Mouse (Mus musculus) heart, embryonic 15.5 days (tissue): ENCODE results near the gene Tmem101. TPM values are rescaled to one million over a fixed set of nuclear protein-coding genes. Genes with fewer than 3 reads are reported as not detected.

Experiments used
- ATAC-seq: fragments of 200-750 bp; cut with Nextera tagmentation; replicated peaks from 2 replicates; pipeline ENCODE4 v1.8.0; 2017; ENCODE audit warnings: low read depth, moderate TSS enrichment; ENCODE audit not compliant: insufficient number of reproducible peaks, insufficient read depth, low FRiP score
- H3K27ac ChIP-seq: fragments of 300-500 bp; sonication (generic); 2 replicates; pipeline ENCODE4 v1.5.1; 2015; ENCODE audit warnings: mild to moderate bottlenecking, inconsistent platforms
- H3K27me3 ChIP-seq: fragments of 300-500 bp; sonication (generic); 2 replicates; pipeline ENCODE4 v1.6.1; 2015; ENCODE audit warnings: inconsistent platforms
- H3K36me3 ChIP-seq: fragments of 300-500 bp; sonication (generic); 2 replicates; pipeline ENCODE4 v1.6.1; 2015; ENCODE audit warnings: mild to moderate bottlenecking, inconsistent platforms
- H3K4me1 ChIP-seq: fragments of 300-500 bp; sonication (generic); replicated peaks from 2 replicates; pipeline ENCODE4 v1.6.1; 2015; ENCODE audit warnings: inconsistent platforms
- H3K4me2 ChIP-seq: fragments of 300-500 bp; sonication (generic); 2 replicates; pipeline ENCODE4 v1.6.1; 2015; ENCODE audit warnings: inconsistent platforms, mild to moderate bottlenecking, moderate library complexity
- H3K4me3 ChIP-seq: fragments of 300-500 bp; sonication (generic); 2 replicates; pipeline ENCODE4 v1.5.1; 2015; ENCODE audit warnings: mild to moderate bottlenecking, inconsistent platforms
- H3K9ac ChIP-seq: fragments of 300-500 bp; sonication (generic); 2 replicates; pipeline ENCODE4 v1.6.1; 2015; ENCODE audit warnings: mild to moderate bottlenecking, inconsistent platforms
- H3K9me3 ChIP-seq: fragments of 300-500 bp; sonication (generic); replicated peaks from 2 replicates; pipeline ENCODE4 v1.6.1; 2016; ENCODE audit warnings: inconsistent platforms
- WGBS: fragments of 180-500 bp; shearing (Covaris S2); methylation state at CpG from one replicate; pipeline ENCODE4 v1.1.7; 2015; ENCODE audit warnings: mixed read lengths; 5-methylcytosine and 5-hydroxymethylcytosine counted together
- polyA plus RNA-seq: library from polyadenylated mRNA; unstranded; fragments of >200 nt; fragmentation: Nextera tagmentation; extraction: Ambion mirVana; gene quantifications from 2 replicates; pipeline ENCODE4 v1.2.1, GENCODE M21; 2015

Tmem101 gene
- polyA plus RNA-seq = 30.6 and 35.9 TPM in 2 replicates

- Histone ChIP-seq H3K27me3 (no peaks in the 10 kb centered on the region), H3K9ac (peak within 1 kb of the TSS; percentile 80), H3K4me1 (peaks cover 8% of the 10 kb centered on the region), H3K27ac (peak within 1 kb of the TSS; percentile 50; the same call in 1 of the 2 replicates), H3K9me3 (no peaks in the 10 kb centered on the region), H3K4me3 (peak within 1 kb of the TSS; percentile 76), H3K4me2 (peak within 1 kb of the TSS; percentile 83), H3K36me3 (peaks cover 25% of the 10 kb centered on the region; the same call in 1 of the 2 replicates)
- ATAC-seq = peak; percentile 81
- under 1% methylated on average over 37 of the region's 37 CpGs for WGBS
Observed at GRCm38 (mm10) chr11:102156039-102156785, at the start of gene Tmem101. Tmem101 (minus strand) TSS chr11:102156404.

GRCm38 (mm10) chr11:102201408-102201821 is 45.2 kb upstream of the Tmem101 start:
- no peaks in the 10 kb centered on the region for H3K9me3 ChIP-seq
- H3K4me2 ChIP-seq = no peak overlapping the region
- peaks cover 89% of the 10 kb centered on the region for H3K36me3 ChIP-seq
- H3K9ac ChIP-seq = no peak overlapping the region
- no peak overlapping the region for H3K4me3 ChIP-seq
- H3K27me3 ChIP-seq = no peaks in the 10 kb centered on the region
- peaks cover 23% of the 10 kb centered on the region for H3K4me1 ChIP-seq
- ATAC-seq = no peak
- WGBS = 80% methylated on average over 12 of the region's 12 CpGs
- no peak overlapping the region for H3K27ac ChIP-seq

DNA sequence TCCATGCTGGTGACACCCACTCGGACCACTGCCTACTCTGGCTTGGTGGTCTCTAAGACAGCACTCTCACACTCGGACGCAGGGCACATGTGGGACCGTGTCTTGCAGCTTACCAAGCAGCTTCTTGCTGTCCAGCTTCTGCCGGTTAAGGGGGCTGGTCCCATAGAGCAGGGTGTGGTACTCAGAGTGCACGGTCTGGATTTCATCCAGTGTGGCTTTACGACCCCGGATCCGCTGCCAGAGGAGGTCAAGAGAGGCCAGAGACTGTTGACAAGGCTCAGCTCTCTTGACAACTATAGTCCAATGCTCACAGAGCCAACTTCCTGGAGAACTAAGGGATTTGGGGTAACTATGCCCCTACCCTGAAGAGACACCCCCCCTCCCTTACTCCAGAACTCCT is 43.7 kb upstream of the Tmem101 start:
- ATAC-seq = no peak
- WGBS = 47% methylated on average over 9 of the region's 9 CpGs
- Histone ChIP-seq H3K27me3 (no peaks in the 10 kb centered on the region), H3K9ac (no peak overlapping the region), H3K4me3 (no peak overlapping the region), H3K4me2 (no peak overlapping the region), H3K27ac (no peak overlapping the region), H3K9me3 (no peaks in the 10 kb centered on the region), H3K36me3 (peaks cover 94% of the 10 kb centered on the region), H3K4me1 (peaks cover 15% of the 10 kb centered on the region)

DNA sequence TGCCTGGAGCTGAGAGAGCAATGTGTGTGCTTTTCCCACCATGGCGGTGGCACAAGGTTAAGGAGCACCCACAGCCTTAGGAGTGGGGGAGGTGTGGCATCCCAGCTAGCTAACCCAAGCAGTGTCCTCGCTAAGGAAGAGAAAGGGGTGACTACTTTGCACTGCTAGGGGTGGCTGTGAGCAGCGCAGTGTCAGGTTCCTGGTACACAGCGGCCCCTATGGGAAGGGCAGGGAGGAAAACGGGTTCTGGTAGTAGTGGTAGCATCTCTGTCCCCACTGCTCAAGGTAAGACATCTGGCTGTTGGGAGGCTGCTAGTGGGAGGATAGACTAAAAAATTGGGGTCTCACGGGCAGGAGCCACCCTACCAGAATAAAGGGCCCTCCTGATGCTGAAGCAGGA is 42.0 kb upstream of the Tmem101 start:
- no peak for ATAC-seq
- 0 out of 2 replicates have a peak, but pooled peaks cover 2% of the 10 kb centered on the region for H3K4me1 ChIP-seq
- peaks cover 96% of the 10 kb centered on the region for H3K36me3 ChIP-seq
- H3K9me3 ChIP-seq = no peaks in the 10 kb centered on the region
- WGBS = 63% methylated on average over 6 of the region's 6 CpGs
- H3K9ac ChIP-seq = no peak overlapping the region
- H3K27me3 ChIP-seq = no peaks in the 10 kb centered on the region
- no peak overlapping the region for H3K4me2 ChIP-seq
- no peak overlapping the region for H3K27ac ChIP-seq
- no peak overlapping the region for H3K4me3 ChIP-seq

DNA sequence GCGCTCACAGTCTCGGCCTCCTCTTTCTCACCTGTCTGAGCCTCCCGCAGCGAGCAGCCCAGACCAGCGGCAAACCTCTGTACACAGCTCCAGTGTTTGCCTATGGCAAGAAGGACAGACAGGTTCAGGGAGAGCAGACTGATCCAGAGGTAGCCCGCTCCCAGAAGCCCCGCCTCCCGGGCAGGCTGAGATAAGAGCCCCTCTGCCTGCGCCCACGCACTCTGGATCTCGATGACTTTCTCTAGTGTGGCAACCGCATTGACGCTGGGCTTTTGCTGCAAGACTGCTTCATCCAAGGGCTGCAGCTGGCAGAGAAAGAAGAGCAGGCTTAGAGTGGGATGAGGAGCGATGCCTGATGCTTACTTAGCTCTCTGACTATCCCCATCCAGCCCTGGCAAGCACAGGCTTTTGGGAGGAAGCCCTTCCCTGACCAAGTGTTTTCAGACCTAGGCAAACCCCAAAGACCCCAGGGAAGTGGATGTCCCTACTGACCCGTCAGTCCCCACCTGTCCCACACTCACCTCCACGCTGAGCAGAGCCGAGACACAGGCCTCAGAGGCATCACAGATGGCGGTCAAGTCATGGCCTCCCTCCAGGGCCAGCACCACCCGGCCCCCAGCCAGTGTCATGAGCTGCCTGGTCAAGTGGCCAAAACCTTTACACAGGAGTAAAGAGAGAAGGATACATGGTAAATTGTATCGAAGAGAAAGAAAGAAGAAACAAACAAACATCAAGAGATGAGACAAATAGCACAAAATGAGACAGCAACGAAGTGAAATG is 40.0 kb upstream of the Tmem101 start:
- Histone ChIP-seq H3K4me3 (no peak overlapping the region), H3K9ac (no peak overlapping the region), H3K27me3 (no peaks in the 10 kb centered on the region), H3K4me1 (peaks cover 4% of the 10 kb centered on the region), H3K4me2 (no peak overlapping the region), H3K9me3 (no peaks in the 10 kb centered on the region), H3K36me3 (peaks cover 78% of the 10 kb centered on the region), H3K27ac (no peak overlapping the region)
- no peak for ATAC-seq
- WGBS = 63% methylated on average over 21 of the region's 21 CpGs

GRCm38 (mm10) chr11:102193657-102194440 is 37.6 kb upstream of the Tmem101 start:
- no peak overlapping the region for H3K4me2 ChIP-seq
- no peak overlapping the region for H3K27ac ChIP-seq
- no peak overlapping the region for H3K4me3 ChIP-seq
- peaks cover 23% of the 10 kb centered on the region for H3K4me1 ChIP-seq
- 80% methylated on average over 9 of the region's 9 CpGs for WGBS
- H3K36me3 ChIP-seq = peaks cover 56% of the 10 kb centered on the region
- H3K9me3 ChIP-seq = no peaks in the 10 kb centered on the region
- no peaks in the 10 kb centered on the region for H3K27me3 ChIP-seq
- ATAC-seq = no peak
- H3K9ac ChIP-seq = no peak overlapping the region

DNA sequence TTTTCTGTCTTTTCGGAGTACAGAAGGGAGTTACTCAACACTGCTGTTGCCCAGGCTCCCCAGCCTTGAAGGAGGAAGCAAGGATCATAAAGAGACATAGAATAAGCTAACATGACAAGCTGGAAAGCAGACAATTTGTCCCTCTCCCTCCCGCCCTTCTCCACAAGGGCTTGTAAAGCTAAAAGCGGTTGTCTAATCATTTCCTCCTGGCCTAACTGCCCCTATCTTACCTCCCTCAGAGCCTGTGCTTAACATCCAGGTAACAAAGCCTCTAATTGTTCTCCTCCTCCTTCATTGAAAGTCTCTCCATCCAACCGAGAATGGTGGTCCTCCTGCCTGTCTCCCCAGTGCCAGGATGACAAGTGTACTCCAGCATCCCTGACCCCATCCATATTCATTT is 34.6 kb upstream of the Tmem101 start:
- peaks cover 20% of the 10 kb centered on the region for H3K4me1 ChIP-seq
- peaks cover 26% of the 10 kb centered on the region for H3K36me3 ChIP-seq
- no peaks in the 10 kb centered on the region for H3K9me3 ChIP-seq
- peak overlapping the region; percentile 75; the same call in 1 of the 2 replicates for H3K4me3 ChIP-seq
- WGBS = 47% methylated on average over 4 of the region's 4 CpGs
- H3K9ac ChIP-seq = no peak overlapping the region
- H3K27me3 ChIP-seq = no peaks in the 10 kb centered on the region
- no peak overlapping the region for H3K27ac ChIP-seq
- ATAC-seq = no peak
- peak overlapping the region; percentile 88 for H3K4me2 ChIP-seq

- H3K4me3 ChIP-seq = peak within 1 kb of the TSS; percentile 75
- ATAC-seq = peak; percentile 76
- H3K27ac ChIP-seq = peak within 1 kb of the TSS; percentile 70
- peak within 1 kb of the TSS; percentile 72 for H3K9ac ChIP-seq
- H3K27me3 ChIP-seq = no peaks in the 10 kb centered on the region
- 1% methylated on average over 50 of the region's 50 CpGs for WGBS
- peaks cover 15% of the 10 kb centered on the region for H3K36me3 ChIP-seq
- H3K9me3 ChIP-seq = no peaks in the 10 kb centered on the region
- H3K4me1 ChIP-seq = peaks cover 20% of the 10 kb centered on the region
- H3K4me2 ChIP-seq = peak within 1 kb of the TSS; percentile 88
Observed at GRCm38 (mm10) chr11:102189461-102190436, 33.5 kb upstream of the Tmem101 start, which contains the start of gene G6pc3. G6pc3 (plus strand) TSS chr11:102189620.

DNA sequence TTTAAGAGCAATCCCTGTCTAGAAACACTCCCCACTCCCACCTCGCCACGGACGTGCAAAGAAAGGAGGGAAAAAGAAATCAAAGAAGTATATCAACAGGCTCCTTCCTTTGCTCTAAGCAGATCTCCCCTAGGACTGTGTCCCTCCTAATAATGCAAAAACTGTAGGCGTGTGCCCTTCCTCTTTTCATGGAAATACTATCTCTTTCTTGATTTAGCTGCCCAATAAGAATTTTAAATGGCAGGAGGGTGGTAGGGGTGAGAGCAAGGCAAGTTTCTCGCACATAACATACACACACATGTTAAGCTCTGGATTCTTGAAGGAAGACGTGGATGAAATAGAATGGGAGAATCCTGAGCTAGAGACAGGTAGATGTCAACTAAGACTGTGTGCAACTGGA is 32.8 kb upstream of the Tmem101 start:
- Histone ChIP-seq H3K9me3 (no peaks in the 10 kb centered on the region), H3K4me3 (peak overlapping the region; percentile 75), H3K4me2 (peak overlapping the region; percentile 88), H3K9ac (peak overlapping the region; percentile 72), H3K27ac (0 out of 2 replicates have a peak overlapping the region, but pooled peaks have one; percentile 6), H3K36me3 (peaks cover 8% of the 10 kb centered on the region; the same call in 1 of the 2 replicates), H3K27me3 (no peaks in the 10 kb centered on the region), H3K4me1 (peaks cover 25% of the 10 kb centered on the region)
- WGBS = 65% methylated on average over 6 of the region's 6 CpGs
- ATAC-seq = no peak

- 75% methylated on average over 1 of the region's 1 CpGs for WGBS
- no peak overlapping the region for H3K4me3 ChIP-seq
Observed at GRCm38 (mm10) chr11:102186235-102186634, 30.0 kb upstream of the Tmem101 start.

More at GRCm38 (mm10) chr11:102186235-102186634, 30.0 kb upstream of the Tmem101 start:
- Histone ChIP-seq H3K36me3 (peaks cover 12% of the 10 kb centered on the region; the same call in 1 of the 2 replicates), H3K4me1 (peaks cover 30% of the 10 kb centered on the region), H3K4me2 (no peak overlapping the region), H3K27me3 (no peaks in the 10 kb centered on the region), H3K9me3 (no peaks in the 10 kb centered on the region), H3K27ac (no peak overlapping the region), H3K9ac (no peak overlapping the region)
- no peak for ATAC-seq
